Mouse (Mus musculus): ENCODE measurements at regions not wholly inside any gene's neighbourhood (a gene's known extent, or its start where the extent isn't known, plus 50 kb on each side); places are given as distances from the start of the nearest gene placed in this dataset.
A peak's percentile ranks its signal among the peaks of the same experiment; 100 is the strongest.

DNA sequence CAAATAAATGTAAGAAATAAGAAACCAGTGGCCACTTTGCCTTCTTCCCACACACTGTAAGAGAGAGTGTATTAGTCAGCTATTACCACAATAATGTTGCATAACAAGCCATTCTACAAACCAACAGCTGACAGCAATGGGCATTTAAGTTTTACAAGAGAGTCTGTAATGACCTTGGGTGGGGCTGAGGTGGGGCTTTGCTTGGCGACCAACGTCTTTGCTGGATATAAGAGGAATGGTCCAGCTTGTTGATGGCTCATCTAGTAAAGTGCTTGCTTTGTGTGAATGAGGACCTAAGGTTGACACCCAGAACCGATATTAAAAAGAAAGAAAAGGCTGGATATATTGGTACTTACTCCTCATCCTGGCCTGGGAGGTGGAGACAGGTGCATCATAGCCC lies 295.6 kb upstream of the Tbx3 start:
- no peak overlapping the region for H3K27ac ChIP-seq (ENCODE audit: low read depth, low read length)
- no peaks in the 10 kb centered on the region for H3K36me3 ChIP-seq (ENCODE audit: control insufficient read depth, insufficient read depth, low read length)
- no peak overlapping the region for H3K4me3 ChIP-seq (ENCODE audit: low read depth, low read length)
- H3K9me3 ChIP-seq (replicated peaks; ENCODE audit: control insufficient read depth, low read length): no peaks in the 10 kb centered on the region
- no peaks in the 10 kb centered on the region for H3K4me1 ChIP-seq (ENCODE audit: control insufficient read depth, insufficient read depth, low read length)
- WGBS: 90% methylated on average over 3 of the region's 3 CpGs
- no peak overlapping the region for H3K9ac ChIP-seq (ENCODE audit: low read length)
- ATAC-seq (no peak), DNase-seq (ENCODE audit: low spot score) (no peak)
- H3K27me3 ChIP-seq (replicated peaks; ENCODE audit: control insufficient read depth, insufficient read depth, low read length): no peaks in the 10 kb centered on the region
- H3K4me2 ChIP-seq (ENCODE audit: low read length): no peak overlapping the region

GRCm38 (mm10) chr5:119378261-119378660 lies 292.2 kb upstream of the Tbx3 start:
- no peak for DNase-seq (ENCODE audit: low spot score)
- no peaks in the 10 kb centered on the region for H3K4me1 ChIP-seq (ENCODE audit: control insufficient read depth, insufficient read depth, low read length)
- WGBS: 57% methylated on average over 8 of the region's 8 CpGs
- no peak overlapping the region for H3K9ac ChIP-seq (ENCODE audit: low read length)
- no peaks in the 10 kb centered on the region for H3K27me3 ChIP-seq (replicated peaks; ENCODE audit: control insufficient read depth, insufficient read depth, low read length)
- H3K4me2 ChIP-seq (ENCODE audit: low read length): no peak overlapping the region
- no peaks in the 10 kb centered on the region for H3K36me3 ChIP-seq (ENCODE audit: control insufficient read depth, insufficient read depth, low read length)
- ATAC-seq: no peak
- H3K27ac ChIP-seq (ENCODE audit: low read depth, low read length): no peak overlapping the region
- no peaks in the 10 kb centered on the region for H3K9me3 ChIP-seq (replicated peaks; ENCODE audit: control insufficient read depth, low read length)
- H3K4me3 ChIP-seq (ENCODE audit: low read depth, low read length): no peak overlapping the region

GRCm38 (mm10) chr5:119379915-119380432 lies 290.5 kb upstream of the Tbx3 start:
- Histone ChIP-seq H3K27ac (ENCODE audit: low read depth, low read length) (no peak overlapping the region), H3K4me1 (ENCODE audit: control insufficient read depth, insufficient read depth, low read length) (no peaks in the 10 kb centered on the region), H3K4me2 (ENCODE audit: low read length) (no peak overlapping the region), H3K36me3 (ENCODE audit: control insufficient read depth, insufficient read depth, low read length) (no peaks in the 10 kb centered on the region), H3K4me3 (ENCODE audit: low read depth, low read length) (no peak overlapping the region), H3K9me3 (replicated peaks; ENCODE audit: control insufficient read depth, low read length) (no peaks in the 10 kb centered on the region), H3K27me3 (replicated peaks; ENCODE audit: control insufficient read depth, insufficient read depth, low read length) (no peaks in the 10 kb centered on the region), H3K9ac (ENCODE audit: low read length) (no peak overlapping the region)
- DNase-seq (ENCODE audit: low spot score) (no peak), ATAC-seq (no peak)
- 81% methylated on average over 6 of the region's 6 CpGs for WGBS

GRCm38 (mm10) chr5:119381495-119381894 lies 289.0 kb upstream of the Tbx3 start:
- Histone ChIP-seq H3K4me2 (ENCODE audit: low read length) (no peak overlapping the region), H3K27ac (ENCODE audit: low read depth, low read length) (no peak overlapping the region), H3K9me3 (replicated peaks; ENCODE audit: control insufficient read depth, low read length) (no peaks in the 10 kb centered on the region), H3K36me3 (ENCODE audit: control insufficient read depth, insufficient read depth, low read length) (no peaks in the 10 kb centered on the region), H3K4me1 (ENCODE audit: control insufficient read depth, insufficient read depth, low read length) (no peaks in the 10 kb centered on the region), H3K4me3 (ENCODE audit: low read depth, low read length) (no peak overlapping the region), H3K9ac (ENCODE audit: low read length) (no peak overlapping the region), H3K27me3 (replicated peaks; ENCODE audit: control insufficient read depth, insufficient read depth, low read length) (no peaks in the 10 kb centered on the region)
- WGBS: 94% methylated on average over 12 of the region's 12 CpGs
- ATAC-seq: no peak
- DNase-seq (ENCODE audit: low spot score): no peak

GRCm38 (mm10) chr5:119385506-119385905 lies 285.0 kb upstream of the Tbx3 start:
- H3K4me3 ChIP-seq (ENCODE audit: low read depth, low read length): no peak overlapping the region
- no peak overlapping the region for H3K4me2 ChIP-seq (ENCODE audit: low read length)
- peaks cover 5% of the 10 kb centered on the region; the same call in 1 of the 2 replicates for H3K4me1 ChIP-seq (ENCODE audit: control insufficient read depth, insufficient read depth, low read length)
- no peak overlapping the region for H3K27ac ChIP-seq (ENCODE audit: low read depth, low read length)
- WGBS: 96% methylated on average over 10 of the region's 10 CpGs
- DNase-seq (ENCODE audit: low spot score) (no peak), ATAC-seq (no peak)
- H3K36me3 ChIP-seq (ENCODE audit: control insufficient read depth, insufficient read depth, low read length): no peaks in the 10 kb centered on the region
- H3K9me3 ChIP-seq (replicated peaks; ENCODE audit: control insufficient read depth, low read length): no peaks in the 10 kb centered on the region
- no peak overlapping the region for H3K9ac ChIP-seq (ENCODE audit: low read length)
- no peaks in the 10 kb centered on the region for H3K27me3 ChIP-seq (replicated peaks; ENCODE audit: control insufficient read depth, insufficient read depth, low read length)

DNA sequence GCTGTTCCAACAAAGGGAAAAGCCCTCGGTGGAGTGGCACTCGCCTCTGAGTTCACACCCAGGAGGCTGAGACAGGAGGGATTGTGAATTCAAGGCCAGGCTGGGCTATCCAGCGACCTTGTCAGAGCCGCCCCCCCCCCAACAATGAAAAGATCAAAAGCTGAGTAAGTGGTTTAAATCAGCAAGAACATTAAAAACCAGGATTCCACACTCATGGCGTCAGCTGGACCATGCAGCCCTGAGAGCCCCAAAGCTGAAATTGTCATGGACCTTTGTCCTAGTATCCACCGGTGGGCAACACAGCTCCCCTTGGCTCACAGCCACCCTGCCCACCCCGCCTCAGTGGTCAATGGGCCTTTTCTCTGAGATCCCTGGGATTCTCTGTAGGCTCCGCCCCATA lies 283.6 kb upstream of the Tbx3 start:
- Histone ChIP-seq H3K27ac (ENCODE audit: low read depth, low read length) (no peak overlapping the region), H3K9ac (ENCODE audit: low read length) (no peak overlapping the region), H3K4me3 (ENCODE audit: low read depth, low read length) (no peak overlapping the region), H3K9me3 (replicated peaks; ENCODE audit: control insufficient read depth, low read length) (no peaks in the 10 kb centered on the region), H3K27me3 (replicated peaks; ENCODE audit: control insufficient read depth, insufficient read depth, low read length) (no peaks in the 10 kb centered on the region), H3K4me1 (ENCODE audit: control insufficient read depth, insufficient read depth, low read length) (peaks cover 5% of the 10 kb centered on the region; the same call in 1 of the 2 replicates), H3K36me3 (ENCODE audit: control insufficient read depth, insufficient read depth, low read length) (no peaks in the 10 kb centered on the region), H3K4me2 (ENCODE audit: low read length) (no peak overlapping the region)
- WGBS: 61% methylated on average over 8 of the region's 8 CpGs
- DNase-seq (ENCODE audit: low spot score) (no peak), ATAC-seq (no peak)

- Histone ChIP-seq H3K4me2 (ENCODE audit: low read length) (no peak overlapping the region), H3K4me3 (ENCODE audit: low read depth, low read length) (no peak overlapping the region)
- WGBS: 63% methylated on average over 2 of the region's 2 CpGs
Observed at GRCm38 (mm10) chr5:119387261-119387660, 283.2 kb upstream of the Tbx3 start.

GRCm38 (mm10) chr5:119388841-119389240 lies 281.6 kb upstream of the Tbx3 start:
- H3K9me3 ChIP-seq (replicated peaks; ENCODE audit: control insufficient read depth, low read length): no peaks in the 10 kb centered on the region
- no peaks in the 10 kb centered on the region for H3K36me3 ChIP-seq (ENCODE audit: control insufficient read depth, insufficient read depth, low read length)
- H3K4me1 ChIP-seq (ENCODE audit: control insufficient read depth, insufficient read depth, low read length): peaks cover 5% of the 10 kb centered on the region; the same call in 1 of the 2 replicates
- WGBS: 39% methylated on average over 5 of the region's 5 CpGs
- ATAC-seq (no peak), DNase-seq (ENCODE audit: low spot score) (peak; percentile 20)
- H3K4me3 ChIP-seq (ENCODE audit: low read depth, low read length): no peak overlapping the region
- no peaks in the 10 kb centered on the region for H3K27me3 ChIP-seq (replicated peaks; ENCODE audit: control insufficient read depth, insufficient read depth, low read length)
- no peak overlapping the region for H3K4me2 ChIP-seq (ENCODE audit: low read length)
- H3K27ac ChIP-seq (ENCODE audit: low read depth, low read length): no peak overlapping the region
- H3K9ac ChIP-seq (ENCODE audit: low read length): no peak overlapping the region

More at GRCm38 (mm10) chr5:119387261-119387660, 283.2 kb upstream of the Tbx3 start:
- no peaks in the 10 kb centered on the region for H3K36me3 ChIP-seq (ENCODE audit: control insufficient read depth, insufficient read depth, low read length)
- no peaks in the 10 kb centered on the region for H3K9me3 ChIP-seq (replicated peaks; ENCODE audit: control insufficient read depth, low read length)
- ATAC-seq (no peak), DNase-seq (ENCODE audit: low spot score) (no peak)
- no peak overlapping the region for H3K27ac ChIP-seq (ENCODE audit: low read depth, low read length)
- H3K27me3 ChIP-seq (replicated peaks; ENCODE audit: control insufficient read depth, insufficient read depth, low read length): no peaks in the 10 kb centered on the region
- no peak overlapping the region for H3K9ac ChIP-seq (ENCODE audit: low read length)
- H3K4me1 ChIP-seq (ENCODE audit: control insufficient read depth, insufficient read depth, low read length): peaks cover 5% of the 10 kb centered on the region; the same call in 1 of the 2 replicates

- H3K27ac ChIP-seq (ENCODE audit: low read depth, low read length): no peak overlapping the region
- no peaks in the 10 kb centered on the region for H3K36me3 ChIP-seq (ENCODE audit: control insufficient read depth, insufficient read depth, low read length)
- H3K27me3 ChIP-seq (replicated peaks; ENCODE audit: control insufficient read depth, insufficient read depth, low read length): no peaks in the 10 kb centered on the region
- ATAC-seq: no peak
- H3K9me3 ChIP-seq (replicated peaks; ENCODE audit: control insufficient read depth, low read length): no peaks in the 10 kb centered on the region
- no peak overlapping the region for H3K9ac ChIP-seq (ENCODE audit: low read length)
- H3K4me3 ChIP-seq (ENCODE audit: low read depth, low read length): no peak overlapping the region
- no peak for DNase-seq (ENCODE audit: low spot score)
- peaks cover 5% of the 10 kb centered on the region; the same call in 1 of the 2 replicates for H3K4me1 ChIP-seq (ENCODE audit: control insufficient read depth, insufficient read depth, low read length)
- H3K4me2 ChIP-seq (ENCODE audit: low read length): no peak overlapping the region
- WGBS: 70% methylated on average over 9 of the region's 9 CpGs
Observed at GRCm38 (mm10) chr5:119389384-119389783, 281.1 kb upstream of the Tbx3 start.
